Mouse (Mus musculus) liver, embryonic 14.5 days (tissue): ENCODE data around the gene Neurl1b.

Experiments used
- CTCF ChIP-seq: IDR thresholded peaks from 2 replicates; pipeline ENCODE4 v1.5.1; 2016; ENCODE audit warnings: antibody characterized with exemption, low read depth, control low read depth
- EP300 ChIP-seq: IDR thresholded peaks from 2 replicates; pipeline ENCODE4 v1.6.1; 2016; ENCODE audit warnings: antibody characterized with exemption, low read depth

DNA sequence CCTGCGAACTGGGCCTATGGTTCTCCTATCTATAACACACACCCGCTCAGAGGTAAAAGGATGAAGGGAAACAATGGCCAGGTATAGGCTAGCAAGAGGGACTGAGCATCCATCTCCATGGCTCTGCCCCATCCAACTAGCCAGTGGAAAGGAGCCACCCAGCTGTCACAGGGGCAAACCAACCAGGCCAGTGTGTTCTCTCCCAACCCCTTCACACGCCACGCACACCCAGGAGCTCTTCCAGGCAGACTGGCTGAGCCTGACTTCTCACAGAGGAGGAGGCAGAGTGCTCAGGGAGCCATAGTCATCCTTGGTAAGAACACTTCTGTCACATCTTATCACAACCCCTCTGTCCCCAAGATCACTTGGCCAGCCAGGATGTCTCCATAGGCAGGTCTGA is 73.3 kb downstream of the Neurl1b start:
- TF ChIP-seq EP300: no peak
- TF ChIP-seq CTCF: no peak
